Mouse (Mus musculus) bone marrow macrophage, adult 2 months (primary cell): ENCODE data around the gene Vmn1r74.
"Not testable (repeated sequence)": the region's sequence is repeated elsewhere in the genome, so short reads cannot be mapped to it uniquely, and the experiment has no call there.

ENCODE experiments used
- CTCF ChIP-seq: IDR thresholded peaks from 2 replicates; pipeline ENCODE4 v1.5.1; 2012; ENCODE audit warnings: low read depth, mild to moderate bottlenecking, low read length, moderate library complexity
- POLR2A ChIP-seq: IDR thresholded peaks from 2 replicates; pipeline ENCODE4 v1.6.1; 2012; ENCODE audit warnings: mild to moderate bottlenecking, low read depth, low read length, borderline replicate concordance

- not testable (repeated sequence) for TF ChIP-seq CTCF, POLR2A
Measured at GRCm38 (mm10) chr7:11823246-11823645, 10.5 kb upstream of the Vmn1r74 start.
